Mouse (Mus musculus): ENCODE results near the gene Dnajc14. TPM values are rescaled to one million over a fixed set of nuclear protein-coding genes. Genes with fewer than 3 reads are reported as not detected.
"Not testable (repeated sequence)": the region's sequence is repeated elsewhere in the genome, so short reads cannot be mapped to it uniquely, and the experiment has no call there.

Gene Dnajc14
- polyA plus RNA-seq, 1 experiment = 19.0 TPM

- DNase-seq (ENCODE audit: low spot score) = peak; percentile 94
Observed at GRCm38 (mm10) chr10:128821358-128822056, 17.6 kb downstream of the Dnajc14 start, which contains the start of gene Ormdl2. Gene Ormdl2, minus strand, starts transcription at chr10:128821645.

DNA sequence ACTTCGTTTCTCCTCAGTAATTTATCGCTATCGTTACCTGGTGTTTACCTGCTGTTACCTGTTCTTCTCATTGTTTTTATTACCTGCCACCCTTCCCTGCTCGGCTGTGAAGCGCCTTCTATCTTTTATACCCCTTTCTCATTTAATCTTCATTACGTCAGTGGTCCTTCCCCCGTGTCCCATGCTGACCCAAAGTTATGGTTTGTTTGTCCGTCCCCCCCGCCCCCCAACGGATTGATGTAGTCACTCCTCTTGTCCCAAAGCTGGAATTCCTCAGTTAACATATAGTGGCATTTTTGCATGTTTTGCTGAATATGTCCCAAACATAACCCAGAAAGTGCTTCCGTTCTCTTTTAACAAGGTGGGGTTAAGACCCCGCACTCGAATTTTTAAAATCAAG is 18.3 kb downstream of the Dnajc14 start:
- no peak for DNase-seq (ENCODE audit: low spot score)

DNA sequence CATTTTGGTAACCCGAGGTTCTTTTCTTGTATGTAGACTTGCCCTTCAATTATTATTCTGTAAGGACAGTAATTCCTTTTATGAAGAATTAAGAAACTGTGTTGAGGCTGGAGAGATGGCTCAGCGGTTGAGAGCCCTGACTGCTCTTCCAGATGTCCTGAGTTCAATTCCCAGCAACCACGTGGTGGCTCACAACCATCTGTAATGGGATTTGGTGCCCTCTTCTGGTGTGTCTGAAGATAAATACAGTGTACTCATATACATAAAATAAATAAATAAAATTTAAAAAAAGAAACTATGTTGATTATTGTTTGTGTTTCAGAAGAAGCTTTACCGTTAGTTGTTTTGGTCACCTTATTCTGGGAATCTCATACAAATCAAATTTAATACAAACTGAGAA is 19.2 kb downstream of the Dnajc14 start:
- not testable (repeated sequence) for DNase-seq (ENCODE audit: low spot score)

DNA sequence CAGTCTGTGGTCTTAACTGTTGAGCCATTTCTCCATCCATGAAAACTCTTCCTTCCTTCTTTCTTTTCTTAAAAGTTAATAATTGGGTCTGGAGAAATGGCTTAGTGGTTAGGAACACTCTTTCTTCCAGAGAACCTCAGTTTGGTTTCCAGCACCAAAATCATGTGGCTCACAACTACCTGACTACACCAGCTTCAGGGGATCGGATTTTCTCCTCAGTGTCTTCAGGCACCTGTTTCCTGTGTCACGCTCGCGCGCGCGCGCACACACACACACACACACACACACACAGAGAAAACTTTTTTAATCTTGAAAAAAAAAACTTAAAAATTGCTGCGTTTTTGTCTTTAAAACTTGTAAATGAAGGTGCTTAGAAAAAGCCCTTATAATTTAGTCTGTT is 20.0 kb downstream of the Dnajc14 start:
- no peak for DNase-seq (ENCODE audit: low spot score)

GRCm38 (mm10) chr10:128837400-128837799 is 33.5 kb downstream of the Dnajc14 start:
- DNase-seq (ENCODE audit: low spot score) = no peak

- DNase-seq (ENCODE audit: low spot score) = no peak
Observed at GRCm38 (mm10) chr10:128839434-128839833, 35.6 kb downstream of the Dnajc14 start.

GRCm38 (mm10) chr10:128840612-128841011 is 36.8 kb downstream of the Dnajc14 start:
- DNase-seq (ENCODE audit: low spot score) = no peak

GRCm38 (mm10) chr10:128843260-128843659 is 39.4 kb downstream of the Dnajc14 start:
- no peak for DNase-seq (ENCODE audit: low spot score)

DNA sequence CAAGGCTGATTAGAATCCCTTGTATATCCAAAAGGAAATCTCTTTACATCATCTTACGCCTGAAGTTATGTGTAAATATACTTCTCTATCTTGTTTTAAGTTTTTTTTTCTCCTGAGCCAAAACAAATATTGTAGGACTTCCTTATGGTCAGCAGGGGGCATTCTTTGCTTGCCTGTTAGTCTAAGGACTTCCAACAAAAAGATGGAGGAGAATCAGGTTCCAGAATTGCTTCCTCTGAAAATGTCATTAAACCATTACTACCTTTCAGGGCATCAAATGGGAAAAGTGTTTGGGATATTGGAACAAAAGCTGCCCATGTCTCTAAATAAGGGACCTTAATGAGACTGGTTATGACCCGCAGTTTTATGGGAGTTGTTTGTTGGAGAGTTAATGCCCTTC is 41.7 kb downstream of the Dnajc14 start:
- no peak for DNase-seq (ENCODE audit: low spot score)

DNA sequence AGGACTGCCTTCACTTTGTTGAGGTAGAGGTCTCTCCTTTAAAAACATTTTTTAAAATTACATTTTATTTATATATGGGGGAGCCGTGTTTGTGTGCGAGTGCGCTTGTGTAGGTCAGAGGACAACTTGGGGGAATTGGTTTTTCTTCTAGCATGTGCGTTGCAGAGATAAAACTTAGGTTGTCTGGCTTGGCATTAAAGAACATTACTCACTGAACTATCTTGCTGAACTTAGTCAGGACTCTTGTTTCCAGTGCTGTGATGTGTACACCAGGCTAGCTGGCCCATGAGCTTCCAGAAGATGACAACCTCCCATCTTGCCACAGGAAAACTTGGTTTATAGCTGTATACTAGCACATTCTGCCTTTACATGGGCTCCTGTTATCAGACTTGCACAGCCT is 42.8 kb downstream of the Dnajc14 start:
- no peak for DNase-seq (ENCODE audit: low spot score)

GRCm38 (mm10) chr10:128848426-128848825 is 44.6 kb downstream of the Dnajc14 start:
- DNase-seq (ENCODE audit: low spot score) = no peak

DNA sequence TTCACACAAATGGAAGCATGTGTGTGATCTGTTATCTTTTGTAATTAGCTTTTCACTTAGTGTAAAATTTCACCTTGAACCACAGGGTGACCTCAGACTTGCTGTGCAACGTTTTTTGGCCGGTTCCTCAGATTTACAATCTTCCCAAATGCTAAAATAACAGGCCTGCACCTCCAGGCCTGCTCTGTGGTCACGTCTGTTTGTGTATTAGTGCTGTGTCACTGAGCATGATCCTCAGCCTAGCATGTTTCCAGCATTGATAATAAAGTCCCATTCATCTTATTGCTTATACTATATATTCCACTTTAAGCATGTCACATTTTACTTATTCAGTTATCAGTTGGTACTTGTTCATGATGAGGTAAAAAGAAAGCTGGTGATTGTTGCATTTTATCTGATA is 46.5 kb downstream of the Dnajc14 start:
- DNase-seq (ENCODE audit: low spot score) = no peak

DNA sequence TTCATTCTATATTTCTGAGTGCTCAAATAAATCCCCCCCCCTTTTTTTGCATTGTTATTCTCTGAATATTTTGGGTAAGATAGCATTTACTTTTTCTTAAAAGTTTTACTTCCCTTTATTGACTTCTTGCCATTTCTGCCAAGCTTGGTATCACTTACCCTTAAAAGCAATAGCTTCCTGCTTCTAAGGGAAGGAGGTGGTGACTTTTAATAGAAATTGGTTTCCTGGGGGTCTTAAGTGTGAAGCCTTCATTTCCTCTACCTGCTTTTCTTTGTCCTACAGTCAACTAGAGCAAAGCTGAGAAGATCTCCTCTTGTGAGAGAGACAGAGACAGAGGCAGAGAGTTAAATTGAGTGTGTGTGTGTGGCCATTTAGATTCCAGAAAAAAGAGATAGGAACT is 57.3 kb downstream of the Dnajc14 start:
- no peak for DNase-seq (ENCODE audit: low spot score)

DNA sequence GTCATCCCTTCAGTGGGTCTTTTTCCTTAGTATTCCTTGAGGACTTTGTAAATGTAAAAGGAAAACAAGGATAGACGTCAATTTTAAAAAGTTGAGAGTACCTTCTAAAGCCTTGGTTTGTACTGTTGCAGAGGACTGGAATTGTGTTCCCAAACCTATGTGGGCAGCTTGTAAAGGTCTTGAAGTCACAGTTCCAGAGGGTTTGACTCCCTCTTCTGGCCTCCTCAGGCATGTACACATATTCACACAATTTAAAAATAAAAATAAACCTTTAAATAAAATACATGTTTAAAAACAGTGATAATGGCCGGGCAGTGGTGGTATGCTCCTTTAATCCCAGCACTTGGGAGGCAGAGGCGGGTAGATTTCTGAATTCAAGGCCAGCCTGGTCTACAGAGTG is 62.2 kb downstream of the Dnajc14 start:
- DNase-seq (ENCODE audit: low spot score) = no peak

DNA sequence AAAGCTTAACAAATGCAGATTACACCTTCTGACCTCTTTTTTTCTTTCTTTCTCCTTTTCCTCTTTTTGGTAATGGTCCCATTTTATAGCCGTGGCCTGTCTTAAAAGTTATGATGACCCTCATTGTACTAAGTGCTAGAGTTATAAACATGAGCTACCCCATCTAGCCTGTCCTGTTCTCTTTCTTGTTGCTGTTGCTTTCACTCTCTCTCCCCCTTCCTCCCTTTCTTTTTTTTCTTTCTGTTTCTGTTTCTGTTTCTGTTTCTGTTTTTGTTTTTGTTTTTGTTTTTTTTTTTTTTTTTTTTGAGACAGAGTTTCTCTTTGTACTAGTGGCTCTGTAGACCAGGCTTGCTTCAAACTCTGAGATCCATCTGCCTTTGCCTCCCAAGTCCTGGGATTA is 62.7 kb downstream of the Dnajc14 start:
- no peak for DNase-seq (ENCODE audit: low spot score)

Other genes with a start within 250 kb of the Dnajc14 start
- 74.1 and 75.9 TPM in 2 replicates for gene Pa2g4, start 238.1 kb upstream of the Dnajc14 start, polyA plus RNA-seq (2012; rRNA removed)
- gene Erbb3, start 214.4 kb upstream of the Dnajc14 start, polyA plus RNA-seq (2012; rRNA removed) = 25.1 and 27.0 TPM in 2 replicates
- gene Rps26, start 177.3 kb upstream of the Dnajc14 start, polyA plus RNA-seq (2012; rRNA removed) = 1,064 and 1,154 TPM in 2 replicates
- 1.4 and 2.3 TPM in 2 replicates for gene Ikzf4, start 158.1 kb upstream of the Dnajc14 start, polyA plus RNA-seq (2012; rRNA removed)
- gene Suox, start 130.0 kb upstream of the Dnajc14 start, polyA plus RNA-seq (2012; rRNA removed) = 19.2 and 21.0 TPM in 2 replicates
- 101 and 107 TPM in 2 replicates for gene Rab5b, start 107.8 kb upstream of the Dnajc14 start, polyA plus RNA-seq (2012; rRNA removed)
- gene Pmel, start 99.9 kb upstream of the Dnajc14 start, polyA plus RNA-seq (2012; rRNA removed) = 0.72 and 0.95 TPM in 2 replicates
- 23.6 and 32.4 TPM in 2 replicates for gene Cdk2, start 99.0 kb upstream of the Dnajc14 start, polyA plus RNA-seq (2012; rRNA removed)
- gene Dgka, start 59.2 kb upstream of the Dnajc14 start, polyA plus RNA-seq (2012; rRNA removed) = 65.5 and 71.0 TPM in 2 replicates
- 32.9 and 36.9 TPM in 2 replicates for gene Pym1, start 56.2 kb upstream of the Dnajc14 start, polyA plus RNA-seq (2012; rRNA removed)
- gene Mmp19, start 13.2 kb upstream of the Dnajc14 start, polyA plus RNA-seq (2012; rRNA removed) = 19.8 and 22.1 TPM in 2 replicates
- 32.2 and 41.0 TPM in 2 replicates for gene Tmem198b, start 308 bp downstream of the Dnajc14 start, polyA plus RNA-seq (2012; rRNA removed)
- 78.5 and 79.8 TPM in 2 replicates for gene Sarnp, start 13.3 kb downstream of the Dnajc14 start, polyA plus RNA-seq (2012; rRNA removed)
- 50.2 and 65.7 TPM in 2 replicates for gene Ormdl2, start 17.6 kb downstream of the Dnajc14 start, polyA plus RNA-seq (2012; rRNA removed)
- 1.7 and 2.3 TPM in 2 replicates for gene Gdf11, start 87.7 kb downstream of the Dnajc14 start, polyA plus RNA-seq (2012; rRNA removed)
- gene Cd63, start 96.9 kb downstream of the Dnajc14 start, polyA plus RNA-seq (2012; rRNA removed) = 337 and 381 TPM in 2 replicates
- gene Rdh5, start 118.8 kb downstream of the Dnajc14 start, polyA plus RNA-seq (2012; rRNA removed) = 24.2 and 35.0 TPM in 2 replicates
- 286 and 328 TPM in 2 replicates for gene Bloc1s1, start 120.0 kb downstream of the Dnajc14 start, polyA plus RNA-seq (2012; rRNA removed)
- 44.5 TPM in 2 replicates for gene Itga7, start 129.8 kb downstream of the Dnajc14 start, polyA plus RNA-seq (2012; rRNA removed)
- 0.65 and 1.1 TPM in 2 replicates for gene Mettl7b, start 156.9 kb downstream of the Dnajc14 start, polyA plus RNA-seq (2012; rRNA removed)
- gene Olfr9, start 185.4 kb downstream of the Dnajc14 start, polyA plus RNA-seq (2012; rRNA removed) = not detected in 2 replicates
- gene Olfr763, start 206.7 kb downstream of the Dnajc14 start, polyA plus RNA-seq (2012; rRNA removed) = not detected in 2 replicates
- gene Olfr764-ps1, start 235.8 kb downstream of the Dnajc14 start, polyA plus RNA-seq (2012; rRNA removed) = not detected in 2 replicates
- gene Olfr765, start 245.9 kb downstream of the Dnajc14 start, polyA plus RNA-seq (2012; rRNA removed) = not detected in 2 replicates

Measured in urinary bladder, adult 2 months (tissue).